Mouse (Mus musculus): ENCODE data around the gene Poc1b.
A peak's percentile ranks its signal among the peaks of the same experiment; 100 is the strongest.
"Not testable (repeated sequence)": the region's sequence is repeated elsewhere in the genome, so short reads cannot be mapped to it uniquely, and the experiment has no call there.

The Poc1b gene

GRCm38 (mm10) chr10:99156808-99157207 lies 50.0 kb downstream of the Poc1b start:
- no peak for DNase-seq (ENCODE audit: low spot score in 2 of 2)

- not testable (repeated sequence) for DNase-seq (ENCODE audit: low spot score in 2 of 2)
Measured at GRCm38 (mm10) chr10:99157697-99158096, 50.9 kb downstream of the Poc1b start.

- DNase-seq (ENCODE audit: low spot score in 2 of 2), result no peak
Measured at GRCm38 (mm10) chr10:99161987-99162582, 55.2 kb downstream of the Poc1b start.

- no peak for DNase-seq (ENCODE audit: low spot score in 2 of 2)
Measured at GRCm38 (mm10) chr10:99163002-99163401, 56.2 kb downstream of the Poc1b start.

GRCm38 (mm10) chr10:99164871-99165477 lies 58.1 kb downstream of the Poc1b start:
- DNase-seq (ENCODE audit: low spot score in 2 of 2), result peak in 1 of 2 experiments; percentile 35

GRCm38 (mm10) chr10:99165751-99166282 lies 59.0 kb downstream of the Poc1b start:
- DNase-seq (ENCODE audit: low spot score in 2 of 2), result no peak

GRCm38 (mm10) chr10:99166392-99166791 lies 59.6 kb downstream of the Poc1b start:
- DNase-seq (ENCODE audit: low spot score in 2 of 2), result no peak

- no peak for DNase-seq (ENCODE audit: low spot score in 2 of 2)
Measured at GRCm38 (mm10) chr10:99168404-99168803, 61.6 kb downstream of the Poc1b start.

- no peak for DNase-seq (ENCODE audit: low spot score in 2 of 2)
Measured at GRCm38 (mm10) chr10:99168840-99169764, 62.3 kb downstream of the Poc1b start.

- DNase-seq (ENCODE audit: low spot score in 2 of 2), result no peak
Measured at GRCm38 (mm10) chr10:99169765-99170129, 62.9 kb downstream of the Poc1b start.

- peak in 1 of 2 experiments; percentile 31 for DNase-seq (ENCODE audit: low spot score in 2 of 2)
Measured at GRCm38 (mm10) chr10:99171961-99172497, 65.2 kb downstream of the Poc1b start.

GRCm38 (mm10) chr10:99172906-99173507 lies 66.2 kb downstream of the Poc1b start:
- DNase-seq (ENCODE audit: low spot score in 2 of 2), result no peak

GRCm38 (mm10) chr10:99176911-99177310 lies 70.1 kb downstream of the Poc1b start:
- no peak for DNase-seq (ENCODE audit: low spot score in 2 of 2)

GRCm38 (mm10) chr10:99178118-99178517 lies 71.3 kb downstream of the Poc1b start:
- DNase-seq (ENCODE audit: low spot score in 2 of 2), result no peak

- DNase-seq (ENCODE audit: low spot score in 2 of 2), result no peak
Measured at GRCm38 (mm10) chr10:99179122-99179521, 72.3 kb downstream of the Poc1b start.

GRCm38 (mm10) chr10:99179566-99179965 lies 72.7 kb downstream of the Poc1b start:
- no peak for DNase-seq (ENCODE audit: low spot score in 2 of 2)

- no peak for DNase-seq (ENCODE audit: low spot score in 2 of 2)
Measured at GRCm38 (mm10) chr10:99181497-99181896, 74.7 kb downstream of the Poc1b start.

- DNase-seq (ENCODE audit: low spot score in 2 of 2), result no peak
Measured at GRCm38 (mm10) chr10:99182107-99182506, 75.3 kb downstream of the Poc1b start.

- DNase-seq (ENCODE audit: low spot score in 2 of 2), result no peak
Measured at GRCm38 (mm10) chr10:99188175-99188574, 81.3 kb downstream of the Poc1b start.

- no peak for DNase-seq (ENCODE audit: low spot score in 2 of 2)
Measured at GRCm38 (mm10) chr10:99188656-99189603, 82.1 kb downstream of the Poc1b start.

- DNase-seq (ENCODE audit: low spot score in 2 of 2), result no peak
Measured at GRCm38 (mm10) chr10:99190798-99191197, 84.0 kb downstream of the Poc1b start.
